Mouse (Mus musculus) brain, embryonic 14.5 days (tissue): ENCODE measurements around the gene Tmed9.

Experiments
- CTCF ChIP-seq: fragments of 200-500 bp; IDR thresholded peaks from 2 replicates; pipeline ENCODE4 v1.5.1; 2012; ENCODE audit warnings: inconsistent platforms, mild to moderate bottlenecking, moderate library complexity, borderline replicate concordance; ENCODE audit not compliant: insufficient read depth, insufficient read length; ENCODE audit errors: extremely low read depth
- POLR2A ChIP-seq: fragments of 200-500 bp; IDR thresholded peaks from 2 replicates; pipeline ENCODE4 v1.6.1; 2012; ENCODE audit warnings: mild to moderate bottlenecking, inconsistent platforms, borderline replicate concordance; ENCODE audit not compliant: poor library complexity, insufficient read depth, insufficient read length, severe bottlenecking; ENCODE audit errors: extremely low read depth

DNA sequence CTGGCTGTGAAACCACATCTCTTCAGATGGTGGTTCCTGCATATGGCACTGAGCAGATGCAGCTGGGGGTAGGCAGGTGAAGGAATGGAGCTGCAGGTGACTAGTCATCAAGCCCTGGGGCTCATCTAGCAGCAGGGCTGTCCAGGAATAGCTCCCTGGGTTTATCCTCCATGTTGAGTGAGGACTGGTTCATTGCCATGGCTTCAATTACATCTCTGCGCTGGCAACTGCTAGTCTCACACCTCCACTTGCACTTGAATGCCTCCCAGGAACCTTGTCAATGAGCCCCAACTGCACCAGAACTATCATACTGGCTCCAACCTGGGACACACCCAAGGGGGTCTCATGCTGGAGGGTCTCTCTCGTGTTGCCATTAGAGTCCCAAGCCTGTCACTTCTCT, 25.6 kb upstream of the Tmed9 start:
- TF ChIP-seq CTCF: no peak
- TF ChIP-seq POLR2A: no peak
